Mouse (Mus musculus): ENCODE data around the gene Gm17657.

Gene Gm17657

GRCm38 (mm10) chr17:29488257-29488977 lies 61.0 kb downstream of the Gm17657 start:
- DNase-seq (ENCODE audit: low read depth, low spot score) = no peak

GRCm38 (mm10) chr17:29485336-29486233 lies 63.9 kb downstream of the Gm17657 start:
- no peak for DNase-seq (ENCODE audit: low read depth, low spot score)

GRCm38 (mm10) chr17:29484431-29484830 lies 65.0 kb downstream of the Gm17657 start:
- DNase-seq (ENCODE audit: low read depth, low spot score) = no peak

GRCm38 (mm10) chr17:29483282-29483681 lies 66.2 kb downstream of the Gm17657 start:
- no peak for DNase-seq (ENCODE audit: low read depth, low spot score)

- DNase-seq (ENCODE audit: low read depth, low spot score) = no peak
These were observed 66.8 kb downstream of the Gm17657 start for GRCm38 (mm10) chr17:29482632-29483031.

- no peak for DNase-seq (ENCODE audit: low read depth, low spot score)
These were observed 69.2 kb downstream of the Gm17657 start for GRCm38 (mm10) chr17:29480256-29480655.

- DNase-seq (ENCODE audit: low read depth, low spot score) = no peak
These were observed 71.2 kb downstream of the Gm17657 start for GRCm38 (mm10) chr17:29478271-29478670.

- DNase-seq (ENCODE audit: low read depth, low spot score) = no peak
These were observed 72.1 kb downstream of the Gm17657 start for GRCm38 (mm10) chr17:29477357-29477756.

GRCm38 (mm10) chr17:29476461-29476860 lies 73.0 kb downstream of the Gm17657 start:
- no peak for DNase-seq (ENCODE audit: low read depth, low spot score)

GRCm38 (mm10) chr17:29475142-29475541 lies 74.3 kb downstream of the Gm17657 start:
- no peak for DNase-seq (ENCODE audit: low read depth, low spot score)

GRCm38 (mm10) chr17:29474036-29474435 lies 75.4 kb downstream of the Gm17657 start:
- DNase-seq (ENCODE audit: low read depth, low spot score) = no peak

- DNase-seq (ENCODE audit: low read depth, low spot score) = no peak
These were observed 76.0 kb downstream of the Gm17657 start for GRCm38 (mm10) chr17:29473466-29473865.
